Mouse (Mus musculus) forebrain, embryonic 12.5 days (tissue): ENCODE measurements around the gene Ssb. TPM values are rescaled to one million over a fixed set of nuclear protein-coding genes. Genes with fewer than 3 reads are reported as not detected.

Experiments
- ATAC-seq: fragments of 200-750 bp; cut with Nextera tagmentation; 2 replicates; pipeline ENCODE4 v1.8.0; 2017; ENCODE audit warnings: moderate TSS enrichment; ENCODE audit not compliant: low FRiP score
- H3K27ac ChIP-seq: fragments of 300-500 bp; sonication (generic); 2 replicates; pipeline ENCODE4 v1.5.1; 2016; ENCODE audit warnings: mild to moderate bottlenecking
- H3K27me3 ChIP-seq: fragments of 300-500 bp; sonication (generic); 2 replicates; pipeline ENCODE4 v1.6.1; 2016; ENCODE audit warnings: mild to moderate bottlenecking
- H3K36me3 ChIP-seq: fragments of 300-500 bp; sonication (generic); replicated peaks from 2 replicates; pipeline ENCODE4 v1.6.1; 2016; ENCODE audit warnings: mild to moderate bottlenecking
- H3K4me1 ChIP-seq: fragments of 300-500 bp; sonication (generic); 2 replicates; pipeline ENCODE4 v1.6.1; 2016
- H3K4me2 ChIP-seq: fragments of 300-500 bp; sonication (generic); 2 replicates; pipeline ENCODE4 v1.6.1; 2016; ENCODE audit warnings: mild to moderate bottlenecking, moderate library complexity
- H3K4me3 ChIP-seq: fragments of 300-500 bp; sonication (generic); replicated peaks from 2 replicates; pipeline ENCODE4 v1.5.1; 2016; ENCODE audit warnings: mild to moderate bottlenecking
- H3K9ac ChIP-seq: fragments of 300-500 bp; sonication (generic); 2 replicates; pipeline ENCODE4 v1.6.1; 2016; ENCODE audit warnings: mild to moderate bottlenecking
- H3K9me3 ChIP-seq: fragments of 300-500 bp; sonication (generic); 2 replicates; pipeline ENCODE4 v1.6.1; 2016
- WGBS: fragments of 180-500 bp; shearing (Covaris S2); methylation state at CpG from one replicate; pipeline ENCODE4 v1.1.7; 2016; 5-methylcytosine and 5-hydroxymethylcytosine counted together
- polyA plus RNA-seq: library from polyadenylated mRNA; unstranded; fragments of >200 nt; fragmentation: Nextera tagmentation; extraction: Ambion mirVana; gene quantifications from 2 replicates; pipeline ENCODE4 v1.2.1, GENCODE M21; 2016

The Ssb gene
- polyA plus RNA-seq, 1 experiment from 2014 or later, result 448 TPM

- WGBS, result 7% methylated on average over 12 of the region's 12 CpGs
- H3K36me3 ChIP-seq, result no peaks in the 10 kb centered on the region; the same call in 1 of the 2 replicates
- peak overlapping the region; percentile 61 for H3K4me3 ChIP-seq
- 0 out of 2 replicates have a peak overlapping the region, but pooled peaks have one; percentile 14 for H3K27ac ChIP-seq
- H3K4me2 ChIP-seq, result peak overlapping the region; percentile 70
- H3K9ac ChIP-seq, result peak overlapping the region; percentile 74
- H3K9me3 ChIP-seq, result no peaks in the 10 kb centered on the region
- peaks cover 12% of the 10 kb centered on the region for H3K4me1 ChIP-seq
- ATAC-seq, result peak; percentile 27; the same call in 1 of the 2 replicates
- no peaks in the 10 kb centered on the region for H3K27me3 ChIP-seq
Observed at GRCm38 (mm10) chr2:69885050-69885449, 23.7 kb downstream of the Ssb start.

- Histone ChIP-seq H3K9ac (peak within 1 kb of the TSS; percentile 74), H3K27ac (0 out of 2 replicates have a peak within 1 kb of the TSS, but pooled peaks have one; percentile 14), H3K4me1 (peaks cover 12% of the 10 kb centered on the region), H3K4me3 (peak within 1 kb of the TSS; percentile 61), H3K9me3 (no peaks in the 10 kb centered on the region), H3K27me3 (no peaks in the 10 kb centered on the region), H3K4me2 (peak within 1 kb of the TSS; percentile 70), H3K36me3 (no peaks in the 10 kb centered on the region; the same call in 1 of the 2 replicates)
- 2% methylated on average over 45 of the region's 45 CpGs for WGBS
- peak; percentile 94 for ATAC-seq
Observed at GRCm38 (mm10) chr2:69885451-69886305, 24.3 kb downstream of the Ssb start, which contains the start of gene Mettl5. Gene Mettl5 (minus strand): TSS chr2:69885615.

- ATAC-seq, result no peak
- Histone ChIP-seq H3K9me3 (no peaks in the 10 kb centered on the region), H3K27ac (no peak overlapping the region), H3K9ac (no peak overlapping the region), H3K27me3 (no peaks in the 10 kb centered on the region), H3K4me1 (peaks cover 12% of the 10 kb centered on the region), H3K4me3 (no peak overlapping the region), H3K36me3 (no peaks in the 10 kb centered on the region), H3K4me2 (no peak overlapping the region)
- 85% methylated on average over 2 of the region's 2 CpGs for WGBS
Observed at GRCm38 (mm10) chr2:69888957-69889356, 27.6 kb downstream of the Ssb start.

GRCm38 (mm10) chr2:69890843-69891242 is 29.5 kb downstream of the Ssb start:
- H3K27ac ChIP-seq, result no peak overlapping the region
- no peak overlapping the region for H3K4me2 ChIP-seq
- no peaks in the 10 kb centered on the region for H3K4me1 ChIP-seq
- H3K4me3 ChIP-seq, result no peak overlapping the region
- H3K27me3 ChIP-seq, result no peaks in the 10 kb centered on the region
- 72% methylated on average over 7 of the region's 7 CpGs for whole genome bisulfite sequencing
- H3K9me3 ChIP-seq, result no peaks in the 10 kb centered on the region
- ATAC-seq, result no peak
- H3K9ac ChIP-seq, result no peak overlapping the region
- no peaks in the 10 kb centered on the region for H3K36me3 ChIP-seq

GRCm38 (mm10) chr2:69893145-69893544 is 31.8 kb downstream of the Ssb start:
- Histone ChIP-seq H3K9ac (no peak overlapping the region), H3K4me3 (no peak overlapping the region), H3K27me3 (no peaks in the 10 kb centered on the region), H3K4me1 (peaks cover 3% of the 10 kb centered on the region), H3K4me2 (no peak overlapping the region), H3K36me3 (no peaks in the 10 kb centered on the region), H3K9me3 (no peaks in the 10 kb centered on the region), H3K27ac (no peak overlapping the region)
- 94% methylated on average over 1 of the region's 1 CpGs for WGBS
- ATAC-seq, result no peak

- Histone ChIP-seq H3K4me2 (no peak overlapping the region), H3K27ac (no peak overlapping the region), H3K36me3 (no peaks in the 10 kb centered on the region), H3K9me3 (no peaks in the 10 kb centered on the region), H3K4me3 (no peak overlapping the region), H3K27me3 (no peaks in the 10 kb centered on the region), H3K9ac (no peak overlapping the region), H3K4me1 (peaks cover 10% of the 10 kb centered on the region)
- WGBS, result 90% methylated on average over 5 of the region's 5 CpGs
- ATAC-seq, result no peak
Observed at GRCm38 (mm10) chr2:69893891-69894290, 32.5 kb downstream of the Ssb start.

- no peak for ATAC-seq
- H3K9me3 ChIP-seq, result no peaks in the 10 kb centered on the region
- no peak overlapping the region for H3K4me3 ChIP-seq
- 60% methylated on average over 14 of the region's 14 CpGs for WGBS
- no peak overlapping the region for H3K9ac ChIP-seq
- no peaks in the 10 kb centered on the region for H3K36me3 ChIP-seq
- H3K4me2 ChIP-seq, result no peak overlapping the region
- no peak overlapping the region for H3K27ac ChIP-seq
- H3K4me1 ChIP-seq, result peaks cover 18% of the 10 kb centered on the region
- no peaks in the 10 kb centered on the region for H3K27me3 ChIP-seq
Observed at GRCm38 (mm10) chr2:69895502-69896223, 34.3 kb downstream of the Ssb start.

- H3K4me2 ChIP-seq, result no peak overlapping the region
- no peaks in the 10 kb centered on the region for H3K27me3 ChIP-seq
- no peak for ATAC-seq
- no peak overlapping the region for H3K4me3 ChIP-seq
- H3K9ac ChIP-seq, result no peak overlapping the region
- no peaks in the 10 kb centered on the region for H3K9me3 ChIP-seq
- no peaks in the 10 kb centered on the region for H3K36me3 ChIP-seq
- 94% methylated on average over 4 of the region's 4 CpGs for whole genome bisulfite sequencing
- peaks cover 18% of the 10 kb centered on the region for H3K4me1 ChIP-seq
- no peak overlapping the region for H3K27ac ChIP-seq
Observed at GRCm38 (mm10) chr2:69896224-69896581, 34.8 kb downstream of the Ssb start.

GRCm38 (mm10) chr2:69897039-69897617 is 35.8 kb downstream of the Ssb start, which contains the start of gene Ubr3:
Gene Ubr3 (plus strand): TSS chr2:69897246.
- ATAC-seq, result peak; percentile 98
- H3K36me3 ChIP-seq, result peaks cover 2% of the 10 kb centered on the region; the same call in 1 of the 2 replicates

GRCm38 (mm10) chr2:69897618-69898575 is 36.5 kb downstream of the Ssb start:
- Histone ChIP-seq H3K4me3 (peak overlapping the region; percentile 99), H3K9ac (peak overlapping the region; percentile 96), H3K4me2 (peak overlapping the region; percentile 98), H3K27me3 (no peaks in the 10 kb centered on the region), H3K27ac (peak overlapping the region; percentile 93), H3K36me3 (peaks cover 3% of the 10 kb centered on the region; the same call in 1 of the 2 replicates), H3K9me3 (no peaks in the 10 kb centered on the region), H3K4me1 (peaks cover 18% of the 10 kb centered on the region)
- peak; percentile 51 for ATAC-seq
- WGBS, result 1% methylated on average over 53 of the region's 55 CpGs

More at GRCm38 (mm10) chr2:69897039-69897617, 35.8 kb downstream of the Ssb start, which contains the start of gene Ubr3:
- no peaks in the 10 kb centered on the region for H3K27me3 ChIP-seq
- no peaks in the 10 kb centered on the region for H3K9me3 ChIP-seq
- peak within 1 kb of the TSS; percentile 93 for H3K27ac ChIP-seq
- peaks cover 18% of the 10 kb centered on the region for H3K4me1 ChIP-seq
- peak within 1 kb of the TSS; percentile 98 for H3K4me2 ChIP-seq
- H3K4me3 ChIP-seq, result peak within 1 kb of the TSS; percentile 99
- peak within 1 kb of the TSS; percentile 96 for H3K9ac ChIP-seq
- WGBS, result under 1% methylated on average over 60 of the region's 65 CpGs

- Histone ChIP-seq H3K9ac (no peak overlapping the region), H3K36me3 (peaks cover 7% of the 10 kb centered on the region; the same call in 1 of the 2 replicates), H3K9me3 (no peaks in the 10 kb centered on the region), H3K4me3 (no peak overlapping the region), H3K27me3 (no peaks in the 10 kb centered on the region), H3K4me1 (peaks cover 14% of the 10 kb centered on the region), H3K4me2 (no peak overlapping the region), H3K27ac (no peak overlapping the region)
- ATAC-seq, result no peak
- 97% methylated on average over 3 of the region's 3 CpGs for WGBS
Observed at GRCm38 (mm10) chr2:69903541-69903940, 42.2 kb downstream of the Ssb start.
